10 mouse cellular contexts compared by ENCODE assay signal in the genomic region with DNA sequence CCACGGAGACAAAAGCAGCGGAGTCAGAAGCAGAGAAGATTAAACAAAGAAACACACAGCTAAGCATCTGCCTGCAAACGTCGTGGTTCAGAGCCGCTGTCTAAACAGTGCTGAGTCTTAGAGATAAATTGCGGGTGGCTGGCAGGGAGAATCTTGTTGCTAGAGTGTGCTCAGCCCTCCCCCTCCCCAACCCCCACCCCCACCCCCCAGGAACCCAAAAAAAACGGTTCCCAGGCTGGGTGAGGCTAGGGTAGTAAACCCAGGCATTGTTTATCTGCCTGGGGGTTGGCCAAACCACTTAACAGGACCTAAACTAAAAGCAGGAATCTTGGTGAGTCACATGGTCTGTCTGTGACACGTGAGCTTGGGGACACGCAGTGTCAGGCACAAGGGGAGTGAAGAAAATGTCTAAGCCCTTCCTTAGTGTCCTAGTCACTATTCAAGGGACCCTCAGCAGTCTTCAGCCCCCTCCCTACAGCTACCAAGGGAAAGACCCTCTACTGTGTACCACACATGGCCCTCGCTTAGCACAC.
DNase-seq lines count a peak whose midpoint lies in the region; ATAC-seq and TF ChIP-seq lines count a peak whose summit lies in the region.
"Had no signal": no experiment of that assay in that cellular context is flagged by ENCODE, and none has a peak within 500 bp of the region (broad histone marks: within the 10 kb centered on the region; RNA-seq: fewer than 3 reads in every experiment).

No protein-coding gene starts in this region.

- 23% methylated on average over 10 of the region's 10 CpGs for WGBS in kidney, embryonic 14.5 days
- 17% methylated on average over 10 of the region's 10 CpGs for WGBS in intestine, embryonic 14.5 days
- WGBS in neural tube, embryonic 13.5 days = 19% methylated on average over 10 of the region's 10 CpGs
- whole genome bisulfite sequencing in kidney, adult 2 months = 30% methylated on average over 10 of the region's 10 CpGs

- H3K27ac ChIP-seq in kidney, embryonic 14.5 days (ENCODE audit: low read depth, low read length) = no peak overlapping the region
- no peak overlapping the region for H3K27ac ChIP-seq in intestine, embryonic 14.5 days (ENCODE audit: low read depth)
- H3K27ac ChIP-seq in neural tube, embryonic 13.5 days (replicated peaks) = no peak overlapping the region
- H3K27ac ChIP-seq in kidney, adult 2 months (ENCODE audit: insufficient read depth, low read depth, low read length) = no peak overlapping the region
- H3K27ac ChIP-seq: limb, embryonic 12.5 days had no signal

- peak; percentile 39; the same call in 1 of the 2 replicates for ATAC-seq in kidney, embryonic 14.5 days (ENCODE audit: low FRiP score, low TSS enrichment)
- ATAC-seq in intestine, embryonic 14.5 days (replicated peaks; ENCODE audit: low FRiP score, low TSS enrichment, low read depth) = no peak
- ATAC-seq in neural tube, embryonic 13.5 days (ENCODE audit: low read depth) = 0 out of 2 replicates have a peak, but pooled peaks have one; percentile 46

- no peak overlapping the region for H3K9ac ChIP-seq in kidney, embryonic 14.5 days (ENCODE audit: low read depth, low read length)
- H3K9ac ChIP-seq in intestine, embryonic 14.5 days (ENCODE audit: low read length) = no peak overlapping the region
- peak overlapping the region; percentile 22; the same call in 1 of the 2 replicates for H3K9ac ChIP-seq in neural tube, embryonic 13.5 days
- H3K9ac ChIP-seq: limb, embryonic 12.5 days had no signal

- no peaks in the 10 kb centered on the region for H3K36me3 ChIP-seq in kidney, embryonic 14.5 days (ENCODE audit: control insufficient read depth, insufficient read depth, low read length)
- H3K36me3 ChIP-seq in intestine, embryonic 14.5 days (ENCODE audit: control insufficient read depth, insufficient read depth, low read length) = no peaks in the 10 kb centered on the region
- H3K36me3 ChIP-seq in neural tube, embryonic 13.5 days = no peaks in the 10 kb centered on the region
- H3K36me3 ChIP-seq in kidney, adult 2 months (ENCODE audit: control insufficient read depth, insufficient read depth, low read length) = no peaks in the 10 kb centered on the region
- H3K36me3 ChIP-seq: limb, embryonic 12.5 days had no signal

- no peaks in the 10 kb centered on the region for H3K27me3 ChIP-seq in kidney, embryonic 14.5 days (ENCODE audit: control insufficient read depth, insufficient read depth, low read length)
- 0 out of 2 replicates have a peak, but pooled peaks cover 5% of the 10 kb centered on the region for H3K27me3 ChIP-seq in intestine, embryonic 14.5 days (replicated peaks; ENCODE audit: control insufficient read depth, insufficient read depth, low read length)
- peaks cover 5% of the 10 kb centered on the region; the same call in 1 of the 2 replicates for H3K27me3 ChIP-seq in neural tube, embryonic 13.5 days
- no peaks in the 10 kb centered on the region for H3K27me3 ChIP-seq in kidney, adult 2 months (replicated peaks; ENCODE audit: control insufficient read depth, insufficient read depth, low read length)

- TF ChIP-seq CTCF in kidney, adult 2 months (conservative IDR thresholded peaks at IDR 0.05; ENCODE audit: insufficient read depth, insufficient read length, low read depth, low read length) = no peak

- H3K4me2 ChIP-seq in kidney, embryonic 14.5 days (replicated peaks; ENCODE audit: low read depth, low read length) = no peak overlapping the region
- H3K4me2 ChIP-seq in intestine, embryonic 14.5 days (ENCODE audit: low read length) = peak overlapping the region; percentile 16
- peak overlapping the region; percentile 29 for H3K4me2 ChIP-seq in neural tube, embryonic 13.5 days
- H3K4me2 ChIP-seq: limb, embryonic 12.5 days had no signal

- H3K4me1 ChIP-seq in kidney, embryonic 14.5 days (ENCODE audit: control insufficient read depth, insufficient read depth, low read length) = peaks cover 9% of the 10 kb centered on the region
- H3K4me1 ChIP-seq in intestine, embryonic 14.5 days (replicated peaks; ENCODE audit: control insufficient read depth, insufficient read depth, low read length) = peaks cover 7% of the 10 kb centered on the region; the same call in 1 of the 2 replicates
- peaks cover 26% of the 10 kb centered on the region for H3K4me1 ChIP-seq in neural tube, embryonic 13.5 days (replicated peaks)
- H3K4me1 ChIP-seq in kidney, adult 2 months (ENCODE audit: control insufficient read depth, insufficient read depth, low read length) = no peaks in the 10 kb centered on the region

- DNase-seq in kidney, postnatal 36 days = no peak
- peak; percentile 12 for DNase-seq in embryo, embryonic 11 days
- no peak for DNase-seq in intestine, embryonic 14.5 days (ENCODE audit: low spot score)
- no peak for DNase-seq in adrenal gland, postnatal 10 days
- DNase-seq in adrenal gland, adult (ENCODE audit: inconsistent age in 2 of 2, low spot score in 1 of 2) = no peak
- no peak for DNase-seq in kidney, adult 2 months
- DNase-seq: right cerebral cortex, adult 18-20 months had no signal

- H3K9me3 ChIP-seq in kidney, embryonic 14.5 days (ENCODE audit: control insufficient read depth, low read length) = no peaks in the 10 kb centered on the region
- no peaks in the 10 kb centered on the region for H3K9me3 ChIP-seq in intestine, embryonic 14.5 days (ENCODE audit: control insufficient read depth, low read length)
- H3K9me3 ChIP-seq in neural tube, embryonic 13.5 days = no peaks in the 10 kb centered on the region
- H3K9me3 ChIP-seq: limb, embryonic 12.5 days had no signal

- no peak for TF ChIP-seq POLR2A in kidney, adult 2 months (IDR thresholded peaks at IDR 0.05; ENCODE audit: low read depth, low read length)

- H3K4me3 ChIP-seq in kidney, embryonic 14.5 days (ENCODE audit: low read length) = no peak overlapping the region
- no peak overlapping the region for H3K4me3 ChIP-seq in intestine, embryonic 14.5 days (ENCODE audit: low read depth, low read length)
- H3K4me3 ChIP-seq in neural tube, embryonic 13.5 days = no peak overlapping the region
- H3K4me3 ChIP-seq in kidney, adult 2 months (ENCODE audit: insufficient read depth, low read depth, low read length) = no peak overlapping the region
- H3K4me3 ChIP-seq: limb, embryonic 12.5 days had no signal
